Mouse (Mus musculus): ENCODE data around the gene Ptprm. TPM values are rescaled to one million over a fixed set of nuclear protein-coding genes. Genes with fewer than 3 reads are reported as not detected.

Gene Ptprm
- polyA plus RNA-seq, 1 experiment from 2014 or later: 16.5 TPM

- no peak overlapping the region for H3K4me2 ChIP-seq (replicated peaks)
- 54% methylated on average over 7 of the region's 7 CpGs for WGBS
- H3K9ac ChIP-seq: no peak overlapping the region
- no peak overlapping the region for H3K27ac ChIP-seq
- H3K27me3 ChIP-seq: no peaks in the 10 kb centered on the region
- no peak for ATAC-seq (ENCODE audit: low FRiP score)
- H3K9me3 ChIP-seq (replicated peaks): no peaks in the 10 kb centered on the region
- no peak overlapping the region for H3K4me3 ChIP-seq
- no peaks in the 10 kb centered on the region for H3K36me3 ChIP-seq
- H3K4me1 ChIP-seq: peaks cover 12% of the 10 kb centered on the region; the same call in 1 of the 2 replicates
Observed at GRCm38 (mm10) chr17:67118676-67119340, 235.4 kb downstream of the Ptprm start.

- Histone ChIP-seq H3K9ac (no peak overlapping the region), H3K9me3 (replicated peaks) (no peaks in the 10 kb centered on the region), H3K36me3 (no peaks in the 10 kb centered on the region), H3K27ac (no peak overlapping the region), H3K4me1 (peaks cover 11% of the 10 kb centered on the region; the same call in 1 of the 2 replicates), H3K4me2 (replicated peaks) (no peak overlapping the region), H3K4me3 (no peak overlapping the region), H3K27me3 (no peaks in the 10 kb centered on the region)
- no peak for ATAC-seq (ENCODE audit: low FRiP score)
- 82% methylated on average over 2 of the region's 2 CpGs for WGBS
Observed at GRCm38 (mm10) chr17:67114842-67115241, 239.4 kb downstream of the Ptprm start.

- ATAC-seq (ENCODE audit: low FRiP score): no peak
- WGBS: 83% methylated on average over 3 of the region's 3 CpGs
- no peaks in the 10 kb centered on the region for H3K9me3 ChIP-seq (replicated peaks)
- H3K4me2 ChIP-seq (replicated peaks): no peak overlapping the region
- no peaks in the 10 kb centered on the region for H3K27me3 ChIP-seq
- no peak overlapping the region for H3K4me3 ChIP-seq
- H3K27ac ChIP-seq: no peak overlapping the region
- H3K36me3 ChIP-seq: no peaks in the 10 kb centered on the region
- H3K9ac ChIP-seq: no peak overlapping the region
- H3K4me1 ChIP-seq: 0 out of 2 replicates have a peak, but pooled peaks cover 4% of the 10 kb centered on the region
Observed at GRCm38 (mm10) chr17:67112679-67113078, 241.6 kb downstream of the Ptprm start.

GRCm38 (mm10) chr17:67106176-67106575, 248.1 kb downstream of the Ptprm start:
- whole genome bisulfite sequencing: 86% methylated on average over 2 of the region's 2 CpGs
- H3K9me3 ChIP-seq (replicated peaks): no peaks in the 10 kb centered on the region
- H3K4me3 ChIP-seq: no peak overlapping the region
- H3K27ac ChIP-seq: no peak overlapping the region
- no peaks in the 10 kb centered on the region for H3K36me3 ChIP-seq
- H3K4me2 ChIP-seq (replicated peaks): no peak overlapping the region
- no peaks in the 10 kb centered on the region for H3K27me3 ChIP-seq
- no peak overlapping the region for H3K9ac ChIP-seq
- ATAC-seq (ENCODE audit: low FRiP score): no peak
- no peaks in the 10 kb centered on the region for H3K4me1 ChIP-seq

GRCm38 (mm10) chr17:67102051-67102450, 252.2 kb downstream of the Ptprm start:
- H3K27me3 ChIP-seq: no peaks in the 10 kb centered on the region
- 89% methylated on average over 6 of the region's 6 CpGs for WGBS
- no peaks in the 10 kb centered on the region for H3K36me3 ChIP-seq
- H3K4me2 ChIP-seq (replicated peaks): no peak overlapping the region
- H3K4me1 ChIP-seq: no peaks in the 10 kb centered on the region
- H3K9ac ChIP-seq: no peak overlapping the region
- no peaks in the 10 kb centered on the region for H3K9me3 ChIP-seq (replicated peaks)
- ATAC-seq (ENCODE audit: low FRiP score): no peak
- no peak overlapping the region for H3K27ac ChIP-seq
- H3K4me3 ChIP-seq: no peak overlapping the region

- Histone ChIP-seq H3K4me2 (replicated peaks) (no peak overlapping the region), H3K4me3 (no peak overlapping the region), H3K9ac (no peak overlapping the region), H3K9me3 (replicated peaks) (no peaks in the 10 kb centered on the region), H3K27me3 (no peaks in the 10 kb centered on the region), H3K4me1 (peaks cover 4% of the 10 kb centered on the region; the same call in 1 of the 2 replicates), H3K27ac (no peak overlapping the region), H3K36me3 (no peaks in the 10 kb centered on the region)
- no peak for ATAC-seq (ENCODE audit: low FRiP score)
- 73% methylated on average over 5 of the region's 5 CpGs for WGBS
Observed at GRCm38 (mm10) chr17:67090997-67091396, 263.3 kb downstream of the Ptprm start.

GRCm38 (mm10) chr17:67090153-67090552, 264.1 kb downstream of the Ptprm start:
- Histone ChIP-seq H3K9ac (no peak overlapping the region), H3K27me3 (no peaks in the 10 kb centered on the region), H3K27ac (no peak overlapping the region), H3K36me3 (no peaks in the 10 kb centered on the region), H3K4me2 (replicated peaks) (no peak overlapping the region), H3K4me3 (no peak overlapping the region), H3K4me1 (peaks cover 5% of the 10 kb centered on the region; the same call in 1 of the 2 replicates), H3K9me3 (replicated peaks) (no peaks in the 10 kb centered on the region)
- 82% methylated on average over 7 of the region's 7 CpGs for WGBS
- no peak for ATAC-seq (ENCODE audit: low FRiP score)

GRCm38 (mm10) chr17:67089611-67090010, 264.6 kb downstream of the Ptprm start:
- H3K27ac ChIP-seq: no peak overlapping the region
- H3K4me3 ChIP-seq: no peak overlapping the region
- no peak overlapping the region for H3K9ac ChIP-seq
- WGBS: 88% methylated on average over 3 of the region's 3 CpGs
- ATAC-seq (ENCODE audit: low FRiP score): no peak
- no peaks in the 10 kb centered on the region for H3K27me3 ChIP-seq
- H3K4me2 ChIP-seq (replicated peaks): no peak overlapping the region
- no peaks in the 10 kb centered on the region for H3K36me3 ChIP-seq
- no peaks in the 10 kb centered on the region for H3K9me3 ChIP-seq (replicated peaks)
- H3K4me1 ChIP-seq: peaks cover 6% of the 10 kb centered on the region; the same call in 1 of the 2 replicates

GRCm38 (mm10) chr17:67087585-67087984, 266.7 kb downstream of the Ptprm start:
- peaks cover 6% of the 10 kb centered on the region; the same call in 1 of the 2 replicates for H3K4me1 ChIP-seq
- H3K27me3 ChIP-seq: no peaks in the 10 kb centered on the region
- H3K9me3 ChIP-seq (replicated peaks): no peaks in the 10 kb centered on the region
- no peaks in the 10 kb centered on the region for H3K36me3 ChIP-seq
- no peak overlapping the region for H3K4me3 ChIP-seq
- WGBS: 63% methylated on average over 5 of the region's 5 CpGs
- no peak overlapping the region for H3K27ac ChIP-seq
- no peak overlapping the region for H3K4me2 ChIP-seq (replicated peaks)
- no peak for ATAC-seq (ENCODE audit: low FRiP score)
- no peak overlapping the region for H3K9ac ChIP-seq

- Histone ChIP-seq H3K4me1 (peaks cover 6% of the 10 kb centered on the region; the same call in 1 of the 2 replicates), H3K36me3 (no peaks in the 10 kb centered on the region), H3K27ac (no peak overlapping the region), H3K27me3 (no peaks in the 10 kb centered on the region), H3K9ac (no peak overlapping the region), H3K4me3 (no peak overlapping the region), H3K9me3 (replicated peaks) (no peaks in the 10 kb centered on the region), H3K4me2 (replicated peaks) (no peak overlapping the region)
- no peak for ATAC-seq (ENCODE audit: low FRiP score)
- 85% methylated on average over 2 of the region's 2 CpGs for WGBS
Observed at GRCm38 (mm10) chr17:67086811-67087210, 267.4 kb downstream of the Ptprm start.

- H3K36me3 ChIP-seq: no peaks in the 10 kb centered on the region
- no peak overlapping the region for H3K4me3 ChIP-seq
- no peak overlapping the region for H3K4me2 ChIP-seq (replicated peaks)
- no peak overlapping the region for H3K27ac ChIP-seq
- H3K27me3 ChIP-seq: no peaks in the 10 kb centered on the region
- H3K9me3 ChIP-seq (replicated peaks): no peaks in the 10 kb centered on the region
- no peak overlapping the region for H3K9ac ChIP-seq
- no peak for ATAC-seq (ENCODE audit: low FRiP score)
- H3K4me1 ChIP-seq: 0 out of 2 replicates have a peak, but pooled peaks cover 2% of the 10 kb centered on the region
- 66% methylated on average over 4 of the region's 4 CpGs for WGBS
Observed at GRCm38 (mm10) chr17:67084501-67084900, 269.8 kb downstream of the Ptprm start.

- no peak overlapping the region for H3K4me3 ChIP-seq
- H3K27ac ChIP-seq: no peak overlapping the region
- ATAC-seq (ENCODE audit: low FRiP score): no peak
- no peak overlapping the region for H3K9ac ChIP-seq
- no peaks in the 10 kb centered on the region for H3K9me3 ChIP-seq (replicated peaks)
- no peaks in the 10 kb centered on the region for H3K27me3 ChIP-seq
- no peaks in the 10 kb centered on the region for H3K36me3 ChIP-seq
- 82% methylated on average over 5 of the region's 5 CpGs for WGBS
- H3K4me2 ChIP-seq (replicated peaks): no peak overlapping the region
- 0 out of 2 replicates have a peak, but pooled peaks cover 2% of the 10 kb centered on the region for H3K4me1 ChIP-seq
Observed at GRCm38 (mm10) chr17:67084093-67084492, 270.2 kb downstream of the Ptprm start.

GRCm38 (mm10) chr17:67079570-67079969, 274.7 kb downstream of the Ptprm start:
- Histone ChIP-seq H3K4me3 (no peak overlapping the region), H3K27me3 (no peaks in the 10 kb centered on the region), H3K4me2 (replicated peaks) (no peak overlapping the region), H3K36me3 (no peaks in the 10 kb centered on the region), H3K9me3 (replicated peaks) (no peaks in the 10 kb centered on the region), H3K27ac (no peak overlapping the region), H3K4me1 (no peaks in the 10 kb centered on the region), H3K9ac (no peak overlapping the region)
- no peak for ATAC-seq (ENCODE audit: low FRiP score)
- WGBS: 73% methylated on average over 1 of the region's 1 CpGs

All from hindbrain, embryonic 12.5 days (tissue).